Mouse (Mus musculus): ENCODE results near the gene Nr6a1. TPM values are rescaled to one million over a fixed set of nuclear protein-coding genes. Genes with fewer than 3 reads are reported as not detected.

Gene Nr6a1
- polyA plus RNA-seq, 1 experiment from 2014 or later, result 3.1 TPM

DNA sequence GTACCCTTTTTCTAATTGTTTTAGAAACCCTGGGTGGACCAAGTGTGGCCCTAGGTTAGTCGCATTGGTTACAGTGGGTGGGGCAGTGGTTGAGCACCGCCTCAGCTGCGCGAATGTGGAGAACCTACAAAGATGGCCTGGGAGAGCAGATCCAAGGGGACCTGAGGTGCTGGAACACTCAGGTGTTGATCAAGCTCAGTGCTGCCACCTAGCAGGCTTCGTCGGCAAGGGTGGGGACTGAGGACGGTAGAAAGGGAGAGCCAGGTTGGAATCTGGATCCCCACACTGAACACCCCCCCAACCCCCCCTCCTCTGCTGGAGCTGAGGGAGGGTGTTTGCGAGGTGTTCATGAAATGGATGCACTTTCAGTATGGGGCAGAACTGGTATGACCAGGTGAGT is 235.9 kb downstream of the Nr6a1 start:
- Histone ChIP-seq H3K4me2 (ENCODE audit: low read depth, low read length, severe bottlenecking) (no peak overlapping the region), H3K4me3 (ENCODE audit: low read depth, low read length) (no peak overlapping the region), H3K27me3 (ENCODE audit: control insufficient read depth, insufficient read depth, low read length) (peaks cover 54% of the 10 kb centered on the region), H3K9me3 (ENCODE audit: control insufficient read depth, low read length) (no peaks in the 10 kb centered on the region), H3K27ac (ENCODE audit: low read depth, low read length) (no peak overlapping the region), H3K4me1 (replicated peaks; ENCODE audit: control insufficient read depth, insufficient read depth, low read length) (peaks cover 22% of the 10 kb centered on the region), H3K36me3 (ENCODE audit: control insufficient read depth, insufficient read depth, low read length) (no peaks in the 10 kb centered on the region), H3K9ac (ENCODE audit: low read length) (no peak overlapping the region)
- ATAC-seq (replicated peaks; ENCODE audit: low FRiP score) (no peak), DNase-seq (ENCODE audit: low spot score) (peak; percentile 77)
- WGBS, result 18% methylated on average over 8 of the region's 8 CpGs

DNA sequence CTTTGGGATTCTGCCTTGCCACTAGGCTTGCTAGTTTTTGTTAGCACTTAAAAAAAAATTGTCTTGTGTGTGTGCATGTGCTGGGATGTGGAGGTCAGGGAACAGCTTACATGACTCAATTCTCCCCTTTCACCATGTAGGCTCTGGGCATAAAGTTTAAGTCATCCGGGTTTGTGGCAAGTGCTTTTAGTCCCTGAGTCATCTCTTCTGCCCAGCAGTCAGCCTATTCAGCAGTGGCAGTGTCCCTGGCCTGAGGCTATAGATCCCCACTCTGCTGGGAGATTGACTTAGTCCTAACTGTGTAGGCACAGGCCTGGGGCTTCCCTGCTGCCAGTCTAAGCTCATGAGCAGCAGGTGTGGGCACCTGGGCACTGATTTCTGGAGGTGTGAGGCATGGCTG is 237.6 kb downstream of the Nr6a1 start:
- no peak overlapping the region for H3K4me2 ChIP-seq (ENCODE audit: low read depth, low read length, severe bottlenecking)
- no peaks in the 10 kb centered on the region for H3K9me3 ChIP-seq (ENCODE audit: control insufficient read depth, low read length)

DNA sequence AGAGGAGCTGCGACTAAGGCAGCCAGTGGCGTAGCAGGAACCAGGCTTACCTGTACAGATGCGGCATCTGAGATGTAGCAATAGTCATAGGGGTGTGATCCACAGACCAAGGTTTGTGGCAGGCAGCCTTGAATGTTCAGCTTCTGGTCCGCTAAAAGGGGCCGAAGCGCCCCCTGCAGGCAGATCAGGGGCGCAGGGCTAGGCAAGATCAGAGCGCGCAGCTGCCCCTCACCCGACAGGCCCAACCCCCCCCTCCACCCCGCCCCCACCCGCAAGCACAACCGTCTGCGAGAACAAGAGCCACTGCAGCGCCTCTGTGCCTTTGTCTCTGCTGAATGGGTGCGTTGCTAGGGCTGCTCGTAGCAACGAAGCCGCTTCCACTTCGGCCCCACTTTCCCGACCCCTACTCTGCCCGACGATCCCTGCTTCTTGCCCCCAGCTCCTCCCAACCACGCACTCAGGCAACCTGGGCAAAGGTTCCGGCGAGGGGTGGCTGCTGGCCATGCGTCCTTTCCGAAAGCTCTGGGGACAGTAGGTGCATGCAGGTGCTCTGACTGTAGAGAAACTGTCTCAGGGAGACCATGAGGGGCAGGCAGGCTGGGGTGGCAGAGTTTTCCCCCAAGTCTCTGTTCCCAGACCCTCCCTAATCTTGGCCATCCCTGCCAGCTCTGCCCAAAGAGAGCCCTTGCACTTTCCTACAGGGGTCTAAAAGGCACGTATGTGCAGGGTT is 238.5 kb downstream of the Nr6a1 start:
- Histone ChIP-seq H3K4me1 (replicated peaks; ENCODE audit: control insufficient read depth, insufficient read depth, low read length) (peaks cover 21% of the 10 kb centered on the region; the same call in 1 of the 2 replicates), H3K9me3 (ENCODE audit: control insufficient read depth, low read length) (no peaks in the 10 kb centered on the region), H3K36me3 (ENCODE audit: control insufficient read depth, insufficient read depth, low read length) (no peaks in the 10 kb centered on the region), H3K27ac (ENCODE audit: low read depth, low read length) (peak overlapping the region; percentile 41; the same call in 1 of the 2 replicates), H3K9ac (ENCODE audit: low read length) (peak overlapping the region; percentile 53), H3K27me3 (ENCODE audit: control insufficient read depth, insufficient read depth, low read length) (peaks cover 28% of the 10 kb centered on the region), H3K4me2 (ENCODE audit: low read depth, low read length, severe bottlenecking) (peak overlapping the region; percentile 49), H3K4me3 (ENCODE audit: low read depth, low read length) (peak overlapping the region; percentile 26)
- 2% methylated on average over 25 of the region's 29 CpGs for WGBS
- DNase-seq (ENCODE audit: low spot score) (peak; percentile 93), ATAC-seq (replicated peaks; ENCODE audit: low FRiP score) (peak; percentile 92)

More for the DNA sequence above, 237.6 kb downstream of the Nr6a1 start:
- DNase-seq (ENCODE audit: low spot score), result no peak
- no peak overlapping the region for H3K27ac ChIP-seq (ENCODE audit: low read depth, low read length)
- H3K4me3 ChIP-seq (ENCODE audit: low read depth, low read length), result no peak overlapping the region
- peaks cover 21% of the 10 kb centered on the region; the same call in 1 of the 2 replicates for H3K4me1 ChIP-seq (replicated peaks; ENCODE audit: control insufficient read depth, insufficient read depth, low read length)
- no peaks in the 10 kb centered on the region for H3K36me3 ChIP-seq (ENCODE audit: control insufficient read depth, insufficient read depth, low read length)
- ATAC-seq (replicated peaks; ENCODE audit: low FRiP score), result no peak
- 50% methylated on average over 1 of the region's 1 CpGs for WGBS
- peaks cover 38% of the 10 kb centered on the region for H3K27me3 ChIP-seq (ENCODE audit: control insufficient read depth, insufficient read depth, low read length)
- no peak overlapping the region for H3K9ac ChIP-seq (ENCODE audit: low read length)

DNA sequence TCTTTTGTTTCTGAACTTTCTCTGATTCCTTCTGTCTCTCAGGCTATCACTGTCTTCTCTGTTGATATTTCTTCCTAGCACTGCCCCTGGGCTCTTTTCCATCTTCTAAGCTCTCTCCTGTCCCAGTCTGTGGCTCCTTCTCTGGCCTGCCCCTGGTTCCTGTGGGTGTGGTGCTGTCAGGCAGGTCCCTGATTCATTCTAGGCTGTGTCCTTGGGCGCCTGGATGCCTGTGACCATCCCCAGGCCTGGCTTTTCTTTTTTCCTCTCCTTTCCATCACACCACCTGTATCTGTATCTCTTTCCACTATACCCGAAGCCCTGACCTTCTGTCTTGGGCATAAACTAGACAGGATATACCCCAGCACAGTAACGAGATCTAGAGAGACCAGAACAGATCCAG is 241.7 kb downstream of the Nr6a1 start:
- no peaks in the 10 kb centered on the region for H3K9me3 ChIP-seq (ENCODE audit: control insufficient read depth, low read length)
- 78% methylated on average over 3 of the region's 3 CpGs for WGBS
- H3K27me3 ChIP-seq (ENCODE audit: control insufficient read depth, insufficient read depth, low read length), result peaks cover 5% of the 10 kb centered on the region
- H3K36me3 ChIP-seq (ENCODE audit: control insufficient read depth, insufficient read depth, low read length), result no peaks in the 10 kb centered on the region
- H3K4me2 ChIP-seq (ENCODE audit: low read depth, low read length, severe bottlenecking), result no peak overlapping the region
- no peak for ATAC-seq (replicated peaks; ENCODE audit: low FRiP score)
- H3K27ac ChIP-seq (ENCODE audit: low read depth, low read length), result no peak overlapping the region
- no peak for DNase-seq (ENCODE audit: low spot score)
- H3K9ac ChIP-seq (ENCODE audit: low read length), result no peak overlapping the region
- H3K4me3 ChIP-seq (ENCODE audit: low read depth, low read length), result no peak overlapping the region
- peaks cover 21% of the 10 kb centered on the region; the same call in 1 of the 2 replicates for H3K4me1 ChIP-seq (replicated peaks; ENCODE audit: control insufficient read depth, insufficient read depth, low read length)

DNA sequence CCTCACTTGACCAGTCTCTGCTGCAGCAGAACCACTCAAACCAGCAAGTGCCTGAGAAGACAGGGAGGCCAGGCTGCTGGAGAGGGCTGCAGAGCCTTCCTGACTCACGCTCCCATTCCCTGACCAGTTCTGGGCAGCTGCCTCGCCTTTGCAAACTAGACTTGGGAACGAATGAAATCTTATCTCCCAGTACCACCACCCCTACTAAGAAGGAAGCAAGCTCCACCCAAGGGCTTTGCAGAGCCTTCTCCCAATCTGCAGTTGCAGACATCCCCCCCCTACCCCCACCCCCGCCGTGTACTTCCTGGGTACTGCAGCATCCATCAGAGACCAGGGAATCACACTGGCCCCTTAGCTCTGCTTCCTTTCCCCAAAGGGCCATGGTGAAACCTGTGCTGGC is 244.4 kb downstream of the Nr6a1 start:
- Histone ChIP-seq H3K9me3 (ENCODE audit: control insufficient read depth, low read length) (no peaks in the 10 kb centered on the region), H3K4me3 (ENCODE audit: low read depth, low read length) (no peak overlapping the region), H3K9ac (ENCODE audit: low read length) (no peak overlapping the region), H3K27me3 (ENCODE audit: control insufficient read depth, insufficient read depth, low read length) (peaks cover 2% of the 10 kb centered on the region; the same call in 1 of the 2 replicates), H3K27ac (ENCODE audit: low read depth, low read length) (no peak overlapping the region), H3K36me3 (ENCODE audit: control insufficient read depth, insufficient read depth, low read length) (no peaks in the 10 kb centered on the region), H3K4me2 (ENCODE audit: low read depth, low read length, severe bottlenecking) (no peak overlapping the region), H3K4me1 (replicated peaks; ENCODE audit: control insufficient read depth, insufficient read depth, low read length) (peaks cover 9% of the 10 kb centered on the region; the same call in 1 of the 2 replicates)
- DNase-seq (ENCODE audit: low spot score) (no peak), ATAC-seq (replicated peaks; ENCODE audit: low FRiP score) (no peak)
- WGBS, result 83% methylated on average over 5 of the region's 5 CpGs

DNA sequence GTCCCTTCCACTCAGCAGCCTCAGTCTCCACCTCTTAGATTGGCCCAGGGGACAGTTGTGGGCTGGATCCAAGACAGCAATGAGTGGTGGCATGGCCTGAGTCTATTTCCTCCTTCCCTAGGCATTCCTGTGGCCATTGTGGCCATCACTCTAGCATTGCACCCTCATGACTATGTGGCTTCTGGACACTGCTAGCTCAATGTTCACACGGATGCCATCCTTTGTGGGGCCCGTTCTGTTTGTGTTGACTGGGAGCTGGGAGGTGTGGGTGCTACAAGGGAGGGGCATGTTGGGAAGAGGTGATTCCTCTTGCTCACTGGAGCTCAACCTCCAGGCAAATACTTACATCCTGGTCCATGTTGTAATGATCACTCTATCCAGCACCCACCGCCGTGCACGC is 245.3 kb downstream of the Nr6a1 start:
- H3K9ac ChIP-seq (ENCODE audit: low read length), result no peak overlapping the region
- no peak overlapping the region for H3K4me2 ChIP-seq (ENCODE audit: low read depth, low read length, severe bottlenecking)
- no peak for DNase-seq (ENCODE audit: low spot score)
- H3K9me3 ChIP-seq (ENCODE audit: control insufficient read depth, low read length), result no peaks in the 10 kb centered on the region
- ATAC-seq (replicated peaks; ENCODE audit: low FRiP score), result no peak
- no peaks in the 10 kb centered on the region for H3K36me3 ChIP-seq (ENCODE audit: control insufficient read depth, insufficient read depth, low read length)
- no peak overlapping the region for H3K4me3 ChIP-seq (ENCODE audit: low read depth, low read length)
- peaks cover 8% of the 10 kb centered on the region; the same call in 1 of the 2 replicates for H3K4me1 ChIP-seq (replicated peaks; ENCODE audit: control insufficient read depth, insufficient read depth, low read length)
- H3K27ac ChIP-seq (ENCODE audit: low read depth, low read length), result no peak overlapping the region
- WGBS, result 96% methylated on average over 5 of the region's 5 CpGs
- H3K27me3 ChIP-seq (ENCODE audit: control insufficient read depth, insufficient read depth, low read length), result peaks cover under 1% of the 10 kb centered on the region; the same call in 1 of the 2 replicates

DNA sequence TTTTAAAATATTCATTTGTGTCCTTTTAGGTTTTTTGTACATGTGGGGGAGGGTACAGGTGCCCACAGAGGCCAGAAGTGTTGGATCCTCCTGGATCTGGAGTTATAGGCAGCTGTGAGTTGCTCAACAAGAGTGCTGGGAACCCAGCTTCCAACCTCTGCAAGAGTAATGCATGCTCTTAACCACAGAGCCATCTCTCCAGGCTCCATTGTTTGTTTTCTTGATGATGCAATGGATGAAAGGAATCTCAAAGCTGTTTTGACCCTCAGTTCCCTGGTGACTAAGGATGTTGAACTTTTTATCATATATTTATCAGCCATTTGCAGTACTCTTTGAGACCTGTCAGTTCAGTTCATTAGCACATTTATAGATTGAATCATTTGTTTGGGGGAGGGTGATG is 248.5 kb downstream of the Nr6a1 start:
- H3K27ac ChIP-seq (ENCODE audit: low read depth, low read length), result no peak overlapping the region
- DNase-seq (ENCODE audit: low spot score) (no peak), ATAC-seq (replicated peaks; ENCODE audit: low FRiP score) (no peak)
- no peaks in the 10 kb centered on the region for H3K27me3 ChIP-seq (ENCODE audit: control insufficient read depth, insufficient read depth, low read length)
- H3K9me3 ChIP-seq (ENCODE audit: control insufficient read depth, low read length), result no peaks in the 10 kb centered on the region
- H3K4me1 ChIP-seq (replicated peaks; ENCODE audit: control insufficient read depth, insufficient read depth, low read length), result no peaks in the 10 kb centered on the region
- no peaks in the 10 kb centered on the region for H3K36me3 ChIP-seq (ENCODE audit: control insufficient read depth, insufficient read depth, low read length)
- H3K9ac ChIP-seq (ENCODE audit: low read length), result no peak overlapping the region
- no peak overlapping the region for H3K4me3 ChIP-seq (ENCODE audit: low read depth, low read length)
- no peak overlapping the region for H3K4me2 ChIP-seq (ENCODE audit: low read depth, low read length, severe bottlenecking)

DNA sequence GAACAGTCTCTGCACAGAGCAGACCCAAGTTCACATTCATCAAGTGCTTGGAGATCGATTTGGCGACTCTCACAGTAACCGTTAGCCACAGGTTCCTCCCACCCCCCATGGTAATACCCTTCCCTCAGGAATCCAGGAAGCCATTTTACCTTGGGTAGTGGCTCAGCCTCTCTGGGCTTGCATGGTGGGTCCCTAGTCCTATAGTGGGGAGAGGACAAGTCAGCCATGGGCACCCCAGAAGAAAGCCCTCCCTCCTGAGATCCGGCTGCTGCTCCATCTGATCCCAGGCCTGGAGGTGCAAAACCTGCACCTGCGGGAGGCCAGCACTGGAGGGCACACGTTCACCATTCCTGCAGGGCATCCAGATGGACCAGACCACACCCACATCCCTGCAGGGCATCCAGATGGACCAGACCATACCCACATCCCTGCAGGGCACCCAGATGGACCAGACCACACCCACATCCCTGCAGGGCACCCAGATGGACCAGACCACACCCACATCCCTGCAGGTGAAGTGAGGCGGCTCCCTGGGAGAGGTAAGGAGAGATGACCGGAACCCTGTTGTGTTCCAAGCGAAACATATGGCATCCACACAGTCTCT is 252.0 kb downstream of the Nr6a1 start:
- no peak overlapping the region for H3K4me2 ChIP-seq (ENCODE audit: low read depth, low read length, severe bottlenecking)
- ATAC-seq (replicated peaks; ENCODE audit: low FRiP score), result peak; percentile 39; the same call in 1 of the 2 replicates

More for the DNA sequence above, 252.0 kb downstream of the Nr6a1 start:
- Histone ChIP-seq H3K27ac (ENCODE audit: low read depth, low read length) (no peak overlapping the region), H3K36me3 (ENCODE audit: control insufficient read depth, insufficient read depth, low read length) (no peaks in the 10 kb centered on the region), H3K4me3 (ENCODE audit: low read depth, low read length) (no peak overlapping the region), H3K9ac (ENCODE audit: low read length) (no peak overlapping the region), H3K9me3 (ENCODE audit: control insufficient read depth, low read length) (no peaks in the 10 kb centered on the region), H3K27me3 (ENCODE audit: control insufficient read depth, insufficient read depth, low read length) (no peaks in the 10 kb centered on the region), H3K4me1 (replicated peaks; ENCODE audit: control insufficient read depth, insufficient read depth, low read length) (no peaks in the 10 kb centered on the region)
- WGBS, result 67% methylated on average over 9 of the region's 9 CpGs
- no peak for DNase-seq (ENCODE audit: low spot score)

Measured in forebrain, embryonic 11.5 days (tissue).